Mouse (Mus musculus) forebrain, embryonic 16.5 days (tissue): Measurements from ENCODE around the gene Odf2l. TPM values are rescaled to one million over a fixed set of nuclear protein-coding genes. Genes with fewer than 3 reads are reported as not detected.
A peak's percentile ranks its signal among the peaks of the same experiment; 100 is the strongest.

Experiments used
- ATAC-seq: fragments of 200-750 bp; cut with Nextera tagmentation; 2 replicates; pipeline ENCODE4 v1.8.0; 2017; ENCODE audit warnings: mild to moderate bottlenecking, moderate library complexity
- H3K27ac ChIP-seq: fragments of 300-500 bp; sonication (generic); 2 replicates; pipeline ENCODE4 v1.5.1; 2014; ENCODE audit warnings: low read length, control low read depth
- H3K27me3 ChIP-seq: fragments of 300-500 bp; sonication (generic); replicated peaks from 2 replicates; pipeline ENCODE4 v1.6.1; 2014; ENCODE audit warnings: low read length; ENCODE audit not compliant: control insufficient read depth, insufficient read depth
- H3K36me3 ChIP-seq: fragments of 300-500 bp; sonication (generic); 2 replicates; pipeline ENCODE4 v1.6.1; 2014; ENCODE audit not compliant: control insufficient read depth, insufficient read depth
- H3K4me1 ChIP-seq: fragments of 300-500 bp; sonication (generic); replicated peaks from 2 replicates; pipeline ENCODE4 v1.6.1; 2014; ENCODE audit warnings: low read length; ENCODE audit not compliant: control insufficient read depth, insufficient read depth
- H3K4me2 ChIP-seq: fragments of 300-500 bp; sonication (generic); 2 replicates; pipeline ENCODE4 v1.6.1; 2014; ENCODE audit warnings: mild to moderate bottlenecking, low read length, control low read depth
- H3K4me3 ChIP-seq: fragments of 300-500 bp; sonication (generic); replicated peaks from 2 replicates; pipeline ENCODE4 v1.5.1; 2014; ENCODE audit warnings: mild to moderate bottlenecking, low read length, control low read depth
- H3K9ac ChIP-seq: fragments of 300-500 bp; sonication (generic); replicated peaks from 2 replicates; pipeline ENCODE4 v1.6.1; 2014; ENCODE audit warnings: low read depth, low read length, control low read depth
- H3K9me3 ChIP-seq: fragments of 300-500 bp; sonication (generic); 2 replicates; pipeline ENCODE4 v1.6.1; 2016; ENCODE audit warnings: low read length; ENCODE audit not compliant: control insufficient read depth
- WGBS: fragments of 180-500 bp; shearing (Covaris S2); extraction: QIAGEN DNeasy Blood & Tissue Kit; methylation state at CpG from one replicate; pipeline ENCODE4 v1.1.7; 2014; 5-methylcytosine and 5-hydroxymethylcytosine counted together
- polyA plus RNA-seq: library from polyadenylated mRNA; unstranded; fragments of >200 nt; fragmentation: Nextera tagmentation; extraction: Ambion mirVana; gene quantifications from 2 replicates; pipeline ENCODE4 v1.2.1, GENCODE M21; 2015

Odf2l gene
- polyA plus RNA-seq, 1 experiment from 2014 or later, result 15.0 TPM

DNA sequence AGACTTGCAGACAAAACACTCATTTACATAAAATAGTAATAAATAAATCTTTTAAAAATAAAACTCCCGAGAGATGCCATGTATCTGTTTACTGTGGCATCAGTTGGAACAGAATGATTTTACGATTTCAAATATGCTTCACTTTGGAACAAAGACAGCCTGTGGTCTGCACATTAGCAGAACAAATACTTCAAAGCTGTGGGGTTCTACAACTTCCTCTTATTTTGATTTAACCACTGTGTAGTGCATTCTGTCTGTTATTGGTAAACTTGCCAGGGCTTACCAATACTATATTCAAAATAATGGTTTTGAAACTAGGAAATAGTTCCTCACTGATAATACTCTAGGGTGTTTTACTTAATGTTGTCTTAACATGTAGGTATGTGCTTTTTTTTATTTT is 8.2 kb downstream of the Odf2l start:
- 93% methylated on average over 2 of the region's 2 CpGs for WGBS
- Histone ChIP-seq H3K4me2 (no peak overlapping the region), H3K9me3 (no peaks in the 10 kb centered on the region), H3K27me3 (no peaks in the 10 kb centered on the region), H3K36me3 (peaks cover 8% of the 10 kb centered on the region; the same call in 1 of the 2 replicates), H3K4me3 (no peak overlapping the region), H3K27ac (no peak overlapping the region), H3K9ac (no peak overlapping the region), H3K4me1 (no peaks in the 10 kb centered on the region)
- ATAC-seq, result no peak

DNA sequence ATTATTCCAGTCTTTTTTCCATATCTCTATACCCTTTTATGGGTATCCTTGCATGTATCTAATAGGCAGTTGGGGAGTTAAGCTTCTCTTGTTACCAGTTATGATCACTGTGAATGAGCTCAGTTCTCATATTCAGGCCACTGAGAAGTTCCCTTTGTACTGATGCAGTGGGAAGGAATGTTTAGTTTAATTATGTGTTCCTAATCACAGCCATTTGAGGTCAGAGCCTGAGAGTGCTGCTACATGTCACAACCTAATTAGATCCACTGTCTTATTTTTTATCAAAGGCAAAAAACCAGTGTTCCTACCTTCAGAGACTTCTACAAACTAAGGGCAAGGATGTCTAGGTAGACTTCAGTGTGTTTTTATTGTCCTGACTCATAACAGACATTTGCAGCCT is 11.0 kb downstream of the Odf2l start:
- H3K27ac ChIP-seq, result no peak overlapping the region
- no peaks in the 10 kb centered on the region for H3K4me1 ChIP-seq
- no peak overlapping the region for H3K4me3 ChIP-seq
- H3K4me2 ChIP-seq, result no peak overlapping the region
- no peak overlapping the region for H3K9ac ChIP-seq
- no peak for ATAC-seq
- H3K36me3 ChIP-seq, result peaks cover 10% of the 10 kb centered on the region; the same call in 1 of the 2 replicates
- H3K9me3 ChIP-seq, result no peaks in the 10 kb centered on the region
- no peaks in the 10 kb centered on the region for H3K27me3 ChIP-seq

DNA sequence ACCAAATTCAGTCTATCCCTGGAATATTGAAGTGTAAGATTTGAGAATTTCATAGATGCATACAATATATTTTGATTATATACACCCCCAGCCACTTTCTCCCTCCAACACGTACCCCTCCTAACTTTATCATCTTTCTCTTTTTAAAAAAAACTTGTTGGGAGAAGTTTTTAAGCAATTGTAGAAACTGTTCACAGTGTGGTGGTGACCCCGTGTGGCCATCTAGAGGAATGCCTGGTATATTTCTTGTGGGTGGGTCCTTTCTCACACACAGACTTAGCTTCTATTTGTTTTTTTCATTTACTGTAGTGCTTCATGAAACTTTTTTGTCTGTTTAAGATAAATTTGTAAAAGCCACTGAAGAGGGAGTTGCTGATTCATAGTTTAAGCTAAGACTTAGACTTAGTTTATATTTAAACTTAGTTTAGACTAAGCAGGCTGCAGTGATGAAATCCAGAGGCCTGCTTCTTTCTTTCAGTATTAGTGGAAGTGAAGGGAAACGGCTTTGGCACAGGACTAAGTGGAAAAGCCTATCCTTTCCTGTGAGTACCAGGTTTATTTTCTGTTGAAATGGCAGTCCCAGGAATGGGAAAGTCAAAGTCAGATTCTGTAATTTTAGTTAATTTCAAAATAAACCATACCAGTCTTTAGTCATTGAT is 13.0 kb downstream of the Odf2l start:
- H3K9ac ChIP-seq, result no peak overlapping the region
- no peak overlapping the region for H3K4me2 ChIP-seq
- no peaks in the 10 kb centered on the region for H3K27me3 ChIP-seq
- H3K27ac ChIP-seq, result no peak overlapping the region
- no peaks in the 10 kb centered on the region for H3K4me1 ChIP-seq
- peaks cover 12% of the 10 kb centered on the region; the same call in 1 of the 2 replicates for H3K36me3 ChIP-seq
- WGBS, result 37% methylated on average over 3 of the region's 3 CpGs
- peak; percentile 58; the same call in 1 of the 2 replicates for ATAC-seq
- no peak overlapping the region for H3K4me3 ChIP-seq
- H3K9me3 ChIP-seq, result no peaks in the 10 kb centered on the region

DNA sequence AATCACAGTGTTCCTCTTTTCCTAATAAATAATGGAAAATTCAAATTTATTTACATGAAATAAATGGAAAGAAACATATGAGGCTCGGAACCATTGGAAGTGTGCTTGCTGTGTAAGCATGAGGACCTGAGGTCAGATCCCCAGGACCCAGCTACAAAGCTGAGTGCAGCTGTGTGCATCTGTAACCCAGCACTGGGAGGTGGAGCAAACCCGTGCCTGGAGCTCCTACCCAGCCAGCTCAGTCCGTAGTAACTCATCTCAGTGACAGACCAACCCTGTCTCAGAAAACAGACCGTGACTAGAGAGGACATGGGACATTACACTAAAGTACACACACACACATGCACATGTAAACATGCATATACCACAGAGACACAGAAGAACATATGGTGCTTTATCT is 21.8 kb downstream of the Odf2l start:
- H3K4me1 ChIP-seq, result no peaks in the 10 kb centered on the region
- H3K27me3 ChIP-seq, result no peaks in the 10 kb centered on the region
- H3K9me3 ChIP-seq, result no peaks in the 10 kb centered on the region
- 92% methylated on average over 4 of the region's 4 CpGs for WGBS
- ATAC-seq, result no peak
- H3K4me2 ChIP-seq, result no peak overlapping the region
- H3K36me3 ChIP-seq, result no peaks in the 10 kb centered on the region
- H3K27ac ChIP-seq, result no peak overlapping the region
- no peak overlapping the region for H3K4me3 ChIP-seq
- no peak overlapping the region for H3K9ac ChIP-seq

DNA sequence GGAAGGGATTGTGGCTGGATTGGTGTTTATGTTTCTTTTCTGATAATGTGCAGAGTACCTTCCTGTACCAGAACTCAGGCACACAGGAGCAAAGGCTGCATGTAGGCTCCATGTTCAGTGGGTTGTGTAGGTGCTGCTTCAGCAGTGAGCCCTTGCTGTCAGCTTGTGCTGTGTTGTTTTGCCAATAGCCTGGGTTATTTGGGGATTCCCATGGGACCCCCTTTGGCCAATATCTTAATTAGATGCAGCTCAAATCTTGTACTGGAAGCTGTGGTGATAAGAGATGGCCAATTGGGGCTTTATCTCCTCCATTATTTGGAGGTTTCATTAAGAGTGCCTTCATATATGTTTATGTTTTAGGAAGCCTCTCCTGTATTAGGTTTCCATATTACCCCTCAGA is 24.5 kb downstream of the Odf2l start:
- Histone ChIP-seq H3K27me3 (no peaks in the 10 kb centered on the region), H3K9me3 (no peaks in the 10 kb centered on the region), H3K9ac (no peak overlapping the region), H3K4me3 (no peak overlapping the region), H3K27ac (no peak overlapping the region), H3K36me3 (peaks cover 4% of the 10 kb centered on the region; the same call in 1 of the 2 replicates), H3K4me1 (no peaks in the 10 kb centered on the region), H3K4me2 (no peak overlapping the region)
- no peak for ATAC-seq

DNA sequence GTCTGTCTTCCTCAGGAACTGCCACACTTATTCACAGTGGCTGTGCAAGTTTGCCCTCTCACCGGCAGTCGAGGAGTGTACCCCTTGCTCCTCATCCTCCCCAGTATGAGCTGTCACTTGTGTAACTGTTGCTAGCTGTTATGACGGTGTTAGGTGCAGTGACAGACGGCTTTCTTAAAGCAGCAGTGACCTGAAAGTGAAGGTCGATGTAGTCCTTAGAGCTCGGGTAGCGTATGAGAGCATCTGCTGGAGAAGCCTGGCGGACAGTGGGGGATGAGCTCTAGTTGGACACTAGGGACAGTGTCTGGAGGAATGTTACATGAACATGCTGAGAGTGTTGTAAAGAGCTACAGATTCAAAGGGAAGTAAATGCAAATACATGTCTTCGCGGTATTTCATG is 25.5 kb downstream of the Odf2l start:
- Histone ChIP-seq H3K36me3 (peaks cover 5% of the 10 kb centered on the region; the same call in 1 of the 2 replicates), H3K4me1 (no peaks in the 10 kb centered on the region), H3K27ac (no peak overlapping the region), H3K4me2 (no peak overlapping the region), H3K9me3 (no peaks in the 10 kb centered on the region), H3K9ac (no peak overlapping the region), H3K27me3 (no peaks in the 10 kb centered on the region), H3K4me3 (no peak overlapping the region)
- 86% methylated on average over 10 of the region's 10 CpGs for WGBS
- ATAC-seq, result no peak

DNA sequence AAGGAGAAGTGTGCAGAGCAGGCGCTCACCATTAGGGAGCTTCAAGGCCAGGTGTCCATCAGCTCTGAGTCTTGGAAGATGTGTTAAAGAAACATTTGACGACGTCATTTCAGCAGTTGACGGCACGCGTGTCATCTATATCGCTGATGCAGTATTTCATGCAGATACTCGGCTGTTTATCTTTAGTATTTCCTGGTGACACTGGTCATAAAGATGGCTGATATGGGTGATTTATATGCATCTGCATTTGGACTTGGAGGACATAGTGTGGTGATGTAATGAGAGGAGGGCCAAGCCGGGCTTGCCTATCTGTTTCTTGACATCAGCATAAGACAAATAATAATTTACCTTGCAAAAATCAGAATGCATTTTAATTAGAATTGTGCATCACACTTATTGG is 28.5 kb downstream of the Odf2l start:
- H3K4me1 ChIP-seq, result peaks cover 1% of the 10 kb centered on the region
- H3K27ac ChIP-seq, result no peak overlapping the region
- no peak for ATAC-seq
- H3K4me3 ChIP-seq, result no peak overlapping the region
- H3K27me3 ChIP-seq, result no peaks in the 10 kb centered on the region
- WGBS, result 96% methylated on average over 9 of the region's 9 CpGs
- H3K9me3 ChIP-seq, result no peaks in the 10 kb centered on the region
- H3K4me2 ChIP-seq, result no peak overlapping the region
- H3K9ac ChIP-seq, result no peak overlapping the region
- H3K36me3 ChIP-seq, result peaks cover 7% of the 10 kb centered on the region; the same call in 1 of the 2 replicates

DNA sequence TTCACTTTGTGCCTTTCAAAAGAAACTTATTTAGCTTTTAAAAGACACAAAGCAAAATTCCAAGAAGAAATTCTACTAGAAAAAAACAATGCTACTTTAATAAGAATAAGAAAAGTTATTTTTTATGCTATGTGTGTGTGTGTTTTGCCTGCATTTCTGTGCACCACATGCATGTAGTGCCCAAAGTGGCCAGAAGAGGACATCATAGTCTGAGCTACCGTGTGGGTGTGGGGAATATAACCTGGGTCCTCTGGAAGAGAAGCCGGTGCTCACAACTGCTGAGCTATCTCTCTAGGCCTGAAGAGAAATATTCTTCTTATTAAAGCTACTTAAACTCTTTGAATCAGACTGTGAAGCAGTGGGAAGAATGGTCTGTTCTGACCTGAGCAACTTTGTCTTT is 29.1 kb downstream of the Odf2l start:
- Histone ChIP-seq H3K4me1 (peaks cover 6% of the 10 kb centered on the region), H3K9me3 (no peaks in the 10 kb centered on the region), H3K9ac (no peak overlapping the region), H3K27ac (no peak overlapping the region), H3K4me3 (no peak overlapping the region), H3K4me2 (no peak overlapping the region), H3K27me3 (no peaks in the 10 kb centered on the region), H3K36me3 (peaks cover 7% of the 10 kb centered on the region; the same call in 1 of the 2 replicates)
- ATAC-seq, result no peak
- 85% methylated on average over 2 of the region's 2 CpGs for WGBS

DNA sequence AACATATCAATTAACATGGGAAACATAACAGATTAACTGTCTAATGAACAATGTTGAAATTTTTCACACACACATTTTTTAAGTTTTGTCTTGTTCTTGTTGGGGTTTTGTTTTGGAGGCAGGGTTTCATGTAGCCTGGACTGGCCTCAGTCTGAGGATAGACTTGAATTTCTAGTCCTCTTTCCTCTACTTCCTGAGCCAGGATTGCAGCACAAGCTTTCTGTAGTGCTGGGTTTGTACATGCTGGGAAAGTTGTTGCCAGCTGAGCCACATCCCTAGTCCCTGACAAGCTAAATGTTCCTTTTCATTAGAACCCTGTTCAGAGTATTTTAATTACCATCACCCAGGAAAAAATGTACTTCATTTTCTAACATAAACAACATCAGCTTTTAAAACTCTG is 29.6 kb downstream of the Odf2l start:
- Histone ChIP-seq H3K9ac (no peak overlapping the region), H3K4me3 (no peak overlapping the region), H3K27me3 (no peaks in the 10 kb centered on the region), H3K4me2 (no peak overlapping the region), H3K9me3 (no peaks in the 10 kb centered on the region), H3K27ac (no peak overlapping the region), H3K4me1 (peaks cover 6% of the 10 kb centered on the region), H3K36me3 (peaks cover 7% of the 10 kb centered on the region; the same call in 1 of the 2 replicates)
- ATAC-seq, result no peak

DNA sequence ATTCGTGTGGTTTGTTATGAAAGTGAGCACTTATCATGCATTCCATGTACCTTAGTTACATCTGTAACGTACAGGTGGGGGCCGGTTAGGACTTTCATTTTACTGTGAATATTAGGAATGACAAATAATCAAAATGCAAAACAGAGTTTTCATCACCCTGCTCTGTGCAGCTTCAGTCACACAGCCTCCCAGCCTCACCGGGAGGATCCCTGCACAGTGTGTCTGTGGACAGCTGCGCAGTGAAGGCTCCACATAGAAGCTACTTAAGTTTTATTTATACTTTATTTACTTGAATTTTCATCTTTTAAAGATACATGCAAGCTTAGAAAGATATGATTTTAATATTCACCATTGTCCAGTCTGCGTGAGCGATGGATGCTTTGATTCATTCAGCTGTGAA is 32.7 kb downstream of the Odf2l start:
- H3K4me1 ChIP-seq, result peaks cover 6% of the 10 kb centered on the region
- no peak overlapping the region for H3K4me3 ChIP-seq
- H3K27me3 ChIP-seq, result no peaks in the 10 kb centered on the region
- no peaks in the 10 kb centered on the region for H3K9me3 ChIP-seq
- H3K27ac ChIP-seq, result no peak overlapping the region
- 74% methylated on average over 7 of the region's 7 CpGs for whole genome bisulfite sequencing
- ATAC-seq, result peak; percentile 65
- no peak overlapping the region for H3K9ac ChIP-seq
- H3K36me3 ChIP-seq, result peaks cover 9% of the 10 kb centered on the region; the same call in 1 of the 2 replicates
- H3K4me2 ChIP-seq, result no peak overlapping the region
